Mouse (Mus musculus) G1E (cell line): ENCODE measurements at regions not wholly inside any gene's neighbourhood (a gene's known extent, or its start where the extent isn't known, plus 50 kb on each side); places are given as distances from the start of the nearest gene placed in this dataset.

Experiments used
- ATAC-seq: 2 replicates; pipeline ENCODE4 v1.8.0; 2016; ENCODE audit warnings: mild to moderate bottlenecking; ENCODE audit not compliant: insufficient number of reproducible peaks, poor library complexity, low FRiP score, severe bottlenecking; ENCODE audit errors: extremely low read depth
- DNase-seq: peaks from one replicate; pipeline ENCODE4 v3.0.0; 2012; ENCODE audit warnings: low spot score
- H3K27me3 ChIP-seq: 2 replicates; pipeline ENCODE4 v1.6.1; 2012; ENCODE audit warnings: mild to moderate bottlenecking, low read length, inconsistent platforms; ENCODE audit not compliant: insufficient read depth
- H3K36me3 ChIP-seq: replicated peaks from 2 replicates; pipeline ENCODE3; 2012; ENCODE audit warnings: mild to moderate bottlenecking, inconsistent platforms
- H3K4me1 ChIP-seq: 2 replicates; pipeline ENCODE4 v1.6.1; 2012; ENCODE audit warnings: low read depth, low read length, inconsistent platforms, mixed read lengths; ENCODE audit not compliant: insufficient read depth
- H3K4me3 ChIP-seq: 2 replicates; pipeline ENCODE4 v1.5.1; 2012; ENCODE audit warnings: low read depth, mild to moderate bottlenecking, inconsistent platforms, low read length, moderate library complexity, mixed read lengths
- H3K9me3 ChIP-seq: replicated peaks from 2 replicates; pipeline ENCODE4 v1.6.1; 2012; ENCODE audit warnings: inconsistent platforms
- CTCF ChIP-seq: IDR thresholded peaks from 2 replicates; pipeline ENCODE4 v1.5.1; 2012; ENCODE audit warnings: low read depth, low read length, inconsistent platforms, mixed read lengths
- GATA1 ChIP-seq: IDR thresholded peaks from 2 replicates; pipeline ENCODE4 v1.6.1; 2012; ENCODE audit warnings: borderline replicate concordance, low read length, inconsistent platforms, mixed read lengths
- GATA2 ChIP-seq: IDR thresholded peaks from 2 replicates; pipeline ENCODE4 v1.6.1; 2012; ENCODE audit warnings: low read depth, low read length, inconsistent platforms, borderline replicate concordance
- POLR2AphosphoS5 ChIP-seq: IDR thresholded peaks from 2 replicates; pipeline ENCODE4 v1.6.1; 2012; ENCODE audit warnings: low read depth, low read length, inconsistent platforms; ENCODE audit not compliant: insufficient replicate concordance
- TAL1 ChIP-seq: conservative IDR thresholded peaks from 2 replicates; pipeline ENCODE4 v1.6.1; 2012; ENCODE audit warnings: low read depth, low read length, inconsistent platforms, mixed read lengths

GRCm38 (mm10) chr15:60392267-60392666 lies 375.9 kb upstream of the 4933412E24Rik start:
- H3K4me3 ChIP-seq, result no peak overlapping the region
- no peaks in the 10 kb centered on the region for H3K9me3 ChIP-seq
- TF ChIP-seq POLR2AphosphoS5, result no peak
- TF ChIP-seq TAL1, result no peak
- no peak for TF ChIP-seq GATA2
- TF ChIP-seq CTCF, result no peak
- TF ChIP-seq GATA1, result no peak
- ATAC-seq (no peak), DNase-seq (no peak)
- no peaks in the 10 kb centered on the region for H3K4me1 ChIP-seq
- H3K27me3 ChIP-seq, result no peaks in the 10 kb centered on the region
- no peaks in the 10 kb centered on the region for H3K36me3 ChIP-seq

- no peaks in the 10 kb centered on the region for H3K9me3 ChIP-seq
- H3K36me3 ChIP-seq, result no peaks in the 10 kb centered on the region
- TF ChIP-seq CTCF (no peak), GATA1 (no peak), TAL1 (no peak)
- no peak overlapping the region for H3K4me3 ChIP-seq
- DNase-seq (no peak), ATAC-seq (no peak)
- H3K27me3 ChIP-seq, result no peaks in the 10 kb centered on the region
- H3K4me1 ChIP-seq, result no peaks in the 10 kb centered on the region
These were observed 373.9 kb upstream of the 4933412E24Rik start for GRCm38 (mm10) chr15:60390336-60390735.

GRCm38 (mm10) chr15:60387962-60388361 lies 371.5 kb upstream of the 4933412E24Rik start:
- Histone ChIP-seq H3K4me1 (no peaks in the 10 kb centered on the region), H3K9me3 (no peaks in the 10 kb centered on the region), H3K36me3 (no peaks in the 10 kb centered on the region), H3K27me3 (no peaks in the 10 kb centered on the region), H3K4me3 (no peak overlapping the region)
- TF ChIP-seq GATA1 (no peak), POLR2AphosphoS5 (no peak), GATA2 (no peak), CTCF (no peak), TAL1 (no peak)
- ATAC-seq, result no peak
- no peak for DNase-seq
